Mouse (Mus musculus) bone marrow macrophage, adult 2 months (primary cell): ENCODE results near the gene Myl6. TPM values are rescaled to one million over a fixed set of nuclear protein-coding genes. Genes with fewer than 3 reads are reported as not detected.
"Not testable (repeated sequence)": the region's sequence is repeated elsewhere in the genome, so short reads cannot be mapped to it uniquely, and the experiment has no call there.

Experiments used
- H3K27ac ChIP-seq: 2 replicates; pipeline ENCODE4 v1.5.1; 2012; ENCODE audit warnings: low read depth, low read length; ENCODE audit not compliant: insufficient read depth
- H3K4me1 ChIP-seq: 2 replicates; pipeline ENCODE4 v1.6.1; 2012; ENCODE audit warnings: low read length; ENCODE audit not compliant: control insufficient read depth, insufficient read depth
- H3K4me3 ChIP-seq: 2 replicates; pipeline ENCODE4 v1.5.1; 2012; ENCODE audit warnings: mild to moderate bottlenecking, low read length, moderate library complexity; ENCODE audit not compliant: insufficient read depth
- CTCF ChIP-seq: IDR thresholded peaks from 2 replicates; pipeline ENCODE4 v1.5.1; 2012; ENCODE audit warnings: low read depth, mild to moderate bottlenecking, low read length, moderate library complexity
- POLR2A ChIP-seq: IDR thresholded peaks from 2 replicates; pipeline ENCODE4 v1.6.1; 2012; ENCODE audit warnings: mild to moderate bottlenecking, low read depth, low read length, borderline replicate concordance
- polyA plus RNA-seq: library from polyadenylated mRNA; stranded (reverse); fragments of >200 nt; gene quantifications from 2 replicates; pipeline ENCODE4 v1.2.4, GENCODE M21; 2012; ENCODE audit not compliant: missing spikeins, insufficient read depth, insufficient read length

Myl6 gene
- polyA plus RNA-seq, 1 experiment, result 1,186 TPM

DNA sequence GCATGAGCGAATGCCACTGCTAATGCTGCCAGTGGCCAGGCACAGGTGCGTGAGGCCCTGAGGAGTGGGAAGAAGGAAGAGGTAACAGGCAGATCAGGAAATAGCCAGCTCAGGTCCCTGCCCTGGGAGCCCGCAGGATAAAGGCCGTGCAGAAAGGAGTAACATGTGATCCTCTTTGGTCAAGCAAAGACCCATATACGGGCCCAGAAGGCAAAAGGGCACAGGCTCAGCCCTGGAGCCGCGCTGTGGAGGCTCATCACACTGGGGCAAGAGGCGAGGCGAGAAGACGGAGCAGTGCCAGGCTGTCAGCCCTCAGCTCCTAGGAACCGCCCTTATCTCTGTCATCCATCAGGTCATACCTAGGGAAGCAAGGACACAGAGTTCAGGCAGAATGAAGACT lies 16.4 kb upstream of the Myl6 start:
- TF ChIP-seq POLR2A (no peak), CTCF (no peak)
- Histone ChIP-seq H3K4me1 (peaks cover under 1% of the 10 kb centered on the region; the same call in 1 of the 2 replicates), H3K4me3 (no peak overlapping the region), H3K27ac (no peak overlapping the region)

DNA sequence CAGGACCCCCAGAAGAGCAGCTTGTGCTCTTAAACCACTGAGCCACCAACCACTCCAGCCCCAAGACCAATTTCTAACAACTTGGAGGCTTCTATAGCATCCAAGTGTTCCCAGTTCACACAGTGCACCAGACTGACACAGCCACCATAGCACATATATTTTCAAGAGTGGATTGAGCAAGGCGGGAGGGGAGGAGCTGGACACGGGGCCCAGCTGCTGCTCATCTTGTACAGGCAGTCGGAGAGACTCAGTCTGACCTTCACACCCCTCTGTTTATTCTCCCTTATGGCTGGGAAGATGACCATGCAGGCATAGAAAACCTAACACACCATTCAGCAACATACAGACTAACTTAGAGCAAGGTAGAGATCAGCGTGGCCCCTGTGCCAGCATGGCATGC lies 15.9 kb upstream of the Myl6 start:
- H3K27ac ChIP-seq, result no peak overlapping the region
- H3K4me1 ChIP-seq, result peaks cover 5% of the 10 kb centered on the region
- TF ChIP-seq CTCF (no peak), POLR2A (no peak)
- H3K4me3 ChIP-seq, result no peak overlapping the region

DNA sequence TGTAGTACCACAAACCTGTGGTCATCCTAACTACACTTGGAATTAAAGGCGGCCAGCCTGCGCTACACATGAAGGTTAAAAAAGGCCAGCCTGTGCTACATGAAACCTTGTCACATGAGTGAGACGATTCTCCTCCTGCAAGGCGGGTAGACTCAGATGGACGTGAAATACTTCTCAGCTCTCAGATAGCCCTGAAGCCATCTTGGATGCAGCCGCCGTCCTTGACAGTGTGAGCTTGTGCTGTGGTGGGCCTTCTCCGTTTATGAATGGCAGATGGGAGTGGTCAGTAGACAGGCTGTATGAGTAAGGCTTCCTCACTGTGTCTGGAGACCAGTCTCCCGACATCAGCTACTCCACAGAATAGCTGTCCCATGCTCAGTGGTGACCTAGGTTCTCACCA lies 15.3 kb upstream of the Myl6 start:
- TF ChIP-seq POLR2A (no peak), CTCF (no peak)
- no peak overlapping the region for H3K4me3 ChIP-seq

DNA sequence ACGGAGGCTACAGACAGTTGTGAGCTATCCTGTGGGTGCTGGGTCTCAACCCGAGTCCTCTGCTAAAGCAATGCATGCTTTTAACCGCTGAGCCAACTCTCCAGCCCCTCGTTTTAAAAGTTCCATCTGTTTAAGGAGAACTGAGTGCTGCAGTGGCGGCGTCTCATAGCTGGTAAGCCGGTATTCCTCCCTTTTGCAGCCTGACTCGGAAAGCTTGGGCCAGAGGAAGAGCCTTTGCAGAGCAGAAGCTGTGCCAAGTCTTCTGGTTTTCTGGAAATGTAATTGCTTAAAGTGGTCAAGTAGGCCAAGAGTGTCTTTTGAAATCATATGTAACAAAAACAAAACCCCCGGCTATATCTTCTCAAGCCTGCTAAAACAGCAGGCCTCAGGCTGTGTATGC lies 14.3 kb upstream of the Myl6 start:
- Histone ChIP-seq H3K27ac (no peak overlapping the region), H3K4me3 (no peak overlapping the region), H3K4me1 (peaks cover 12% of the 10 kb centered on the region)
- TF ChIP-seq CTCF, result no peak
- TF ChIP-seq POLR2A, result no peak

More for the DNA sequence above, 15.3 kb upstream of the Myl6 start:
- Histone ChIP-seq H3K27ac (no peak overlapping the region), H3K4me1 (peaks cover 11% of the 10 kb centered on the region)

DNA sequence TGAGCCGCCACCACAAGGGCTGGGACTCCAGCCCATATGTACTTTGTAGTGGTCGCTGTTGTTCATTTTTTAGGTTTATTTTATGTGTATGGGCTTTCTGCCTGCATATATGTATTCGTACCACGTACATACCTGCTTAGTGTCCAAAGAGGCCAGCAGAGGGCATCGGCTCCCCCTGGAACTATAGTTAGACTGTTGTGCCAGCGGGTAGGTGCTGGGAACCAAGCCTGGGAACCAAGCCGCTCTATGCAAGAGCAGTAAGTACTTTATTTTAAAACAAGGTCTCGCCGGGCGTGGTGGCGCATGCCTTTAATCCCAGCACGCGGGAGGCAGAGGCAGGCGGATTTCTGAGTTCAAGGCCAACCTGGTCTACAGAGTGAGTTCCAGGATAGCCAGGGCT lies 12.0 kb upstream of the Myl6 start:
- H3K4me3 ChIP-seq, result no peak overlapping the region
- TF ChIP-seq CTCF (0 out of 2 replicates have a peak, but pooled peaks have one; percentile 10), POLR2A (no peak)
- H3K4me1 ChIP-seq, result peaks cover 12% of the 10 kb centered on the region
- no peak overlapping the region for H3K27ac ChIP-seq

DNA sequence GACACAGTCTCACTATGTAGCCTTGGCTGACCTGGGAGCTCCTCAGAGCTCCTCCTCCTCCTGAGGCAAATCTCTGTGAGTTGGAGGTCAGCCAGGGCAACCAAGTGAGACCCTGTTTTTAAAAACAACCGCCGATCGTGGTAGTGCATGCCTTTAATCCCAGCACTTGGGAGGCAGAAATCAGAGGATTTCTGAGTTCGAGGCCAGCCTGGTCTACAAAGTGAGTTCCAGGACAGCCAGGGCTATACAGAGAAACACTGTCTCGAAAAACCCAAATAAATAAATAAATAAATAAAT lies 11.4 kb upstream of the Myl6 start:
- not testable (repeated sequence) for H3K27ac ChIP-seq, H3K4me3 ChIP-seq
- peaks cover 12% of the 10 kb centered on the region for H3K4me1 ChIP-seq

DNA sequence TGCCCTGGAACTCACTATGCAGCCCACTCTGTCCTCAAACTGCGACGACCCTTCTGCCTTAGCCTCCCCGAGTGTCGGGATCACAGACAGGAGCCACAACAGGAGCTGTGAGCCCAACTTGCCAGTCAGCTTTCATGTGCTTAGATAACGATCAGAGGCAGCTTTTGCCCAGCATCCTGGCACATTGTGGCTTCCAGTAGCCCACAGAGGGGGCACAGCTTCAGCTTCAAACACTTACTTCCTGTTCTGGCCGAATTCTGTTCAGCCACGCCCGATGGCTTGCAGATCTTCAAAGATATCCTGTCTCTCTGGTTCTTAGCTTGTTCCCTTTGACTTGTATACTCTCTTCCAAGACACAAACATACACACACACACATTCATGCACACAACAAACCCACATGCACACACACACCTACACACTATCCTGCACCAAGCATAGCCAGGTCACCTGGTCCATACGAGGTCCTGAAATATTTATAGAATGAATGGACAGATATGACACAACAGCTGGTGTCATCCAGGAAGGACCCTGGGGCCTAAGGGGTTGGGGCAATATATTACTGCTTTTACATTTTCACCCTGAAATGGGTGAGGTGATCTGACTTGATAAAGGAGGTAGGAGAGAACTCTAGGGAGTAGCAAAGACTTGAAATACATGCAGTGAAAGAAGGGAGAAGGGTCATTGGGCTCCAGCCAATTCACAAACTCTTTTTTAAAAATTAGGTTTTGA lies 10.9 kb upstream of the Myl6 start:
- no peak for TF ChIP-seq POLR2A
- no peak for TF ChIP-seq CTCF
- Histone ChIP-seq H3K4me1 (peaks cover 12% of the 10 kb centered on the region), H3K27ac (peak overlapping the region; percentile 25), H3K4me3 (no peak overlapping the region)

DNA sequence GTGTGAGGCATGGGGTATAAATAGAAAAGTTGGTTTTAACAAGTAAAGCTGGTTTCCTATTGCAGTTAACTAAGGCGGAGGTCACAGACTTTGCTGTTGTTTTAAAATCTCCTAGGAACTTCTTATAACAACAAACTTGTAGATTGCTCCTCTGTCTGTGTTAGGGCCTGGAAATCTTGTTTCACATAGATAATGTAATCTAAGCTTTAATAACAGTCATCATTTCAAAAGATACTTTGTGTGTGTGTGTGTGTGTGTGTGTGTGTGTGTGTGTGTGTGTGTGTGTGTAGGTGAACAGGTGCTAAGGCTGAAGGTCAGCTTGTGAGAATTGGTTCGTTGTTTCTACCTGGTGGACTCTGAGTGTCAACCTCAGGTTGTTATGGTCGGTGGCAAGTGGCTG lies 10.1 kb upstream of the Myl6 start:
- H3K27ac ChIP-seq, result no peak overlapping the region
- TF ChIP-seq POLR2A (no peak), CTCF (no peak)
- peaks cover 15% of the 10 kb centered on the region for H3K4me1 ChIP-seq
- no peak overlapping the region for H3K4me3 ChIP-seq

DNA sequence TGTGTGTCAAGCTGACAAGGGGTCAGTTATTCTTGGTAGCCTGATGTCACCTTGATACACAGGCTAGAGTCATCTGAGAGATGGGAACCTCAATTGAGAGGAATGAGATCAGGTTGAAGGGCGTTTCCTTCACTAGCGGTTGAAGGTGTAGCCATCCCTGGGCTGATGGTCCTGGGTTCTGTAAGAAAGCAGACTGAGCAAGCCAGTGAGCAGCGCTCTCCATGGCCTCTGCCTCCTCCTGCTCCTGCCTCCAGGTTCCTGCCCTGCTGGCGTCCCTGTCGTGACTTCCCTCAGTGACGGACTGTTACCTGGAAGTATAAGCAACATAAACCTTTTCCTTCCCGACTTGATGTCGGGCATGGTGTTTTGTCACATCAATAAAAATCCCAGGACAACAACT lies 9.6 kb upstream of the Myl6 start:
- TF ChIP-seq CTCF, result no peak
- no peak for TF ChIP-seq POLR2A
- Histone ChIP-seq H3K27ac (no peak overlapping the region), H3K4me3 (no peak overlapping the region), H3K4me1 (peaks cover 15% of the 10 kb centered on the region)

DNA sequence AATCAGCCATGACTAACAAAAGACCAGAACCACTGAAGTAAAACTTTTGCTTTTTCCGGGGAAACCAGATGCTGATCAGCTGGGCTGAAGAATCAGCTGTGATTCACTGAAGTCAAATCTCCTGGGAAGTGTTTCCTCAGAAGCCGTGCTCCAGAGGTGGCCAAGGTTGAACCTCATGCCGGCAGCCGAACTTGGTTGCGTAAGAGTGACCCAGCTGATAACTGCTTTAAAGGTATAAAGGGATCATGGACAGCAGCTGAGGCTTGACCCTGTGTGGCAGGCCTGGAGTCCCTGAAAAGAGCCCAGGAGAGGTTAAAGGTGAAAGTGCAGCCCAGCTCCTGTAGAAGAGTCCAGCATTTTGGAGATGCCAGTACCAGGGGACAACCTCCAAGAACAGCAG lies 8.4 kb upstream of the Myl6 start:
- Histone ChIP-seq H3K27ac (no peak overlapping the region), H3K4me1 (peaks cover 19% of the 10 kb centered on the region), H3K4me3 (no peak overlapping the region)
- TF ChIP-seq POLR2A, result no peak
- no peak for TF ChIP-seq CTCF

DNA sequence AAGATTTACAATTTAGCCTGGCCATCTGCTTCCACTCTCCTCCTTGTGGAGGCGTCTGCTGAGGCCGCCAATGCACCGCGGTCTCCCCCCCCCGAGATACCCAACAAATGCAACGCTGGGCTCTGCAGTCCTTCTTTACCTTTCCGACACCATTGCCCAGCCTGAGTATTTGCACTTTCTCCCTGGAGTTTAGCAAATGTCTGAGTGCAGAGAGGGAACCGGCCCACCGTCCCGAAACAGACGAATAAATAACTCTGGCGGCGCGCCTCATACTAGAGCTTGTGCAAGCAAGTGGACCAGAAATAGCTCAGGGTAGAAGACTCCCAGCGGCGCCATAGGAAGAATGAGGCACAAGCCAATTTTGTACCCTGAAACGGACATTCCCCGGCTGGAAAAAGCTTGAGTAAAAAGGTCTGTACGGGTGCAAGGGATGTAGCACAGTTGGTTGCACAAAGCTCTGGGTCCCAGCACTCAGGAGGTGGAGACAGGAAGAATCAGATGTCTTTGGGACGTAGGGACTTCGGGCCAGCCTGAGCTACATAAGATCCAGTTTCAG lies 5.2 kb upstream of the Myl6 start:
- Histone ChIP-seq H3K4me3 (peak overlapping the region; percentile 61), H3K4me1 (peaks cover 23% of the 10 kb centered on the region)
- no peak for TF ChIP-seq CTCF
- TF ChIP-seq POLR2A, result no peak

More for the DNA sequence above, 5.2 kb upstream of the Myl6 start:
- peak overlapping the region; percentile 79 for H3K27ac ChIP-seq
